Comparison of ENCODE assay signal across 18 mouse cellular contexts in genomic region chr8:100206557-100207349, GRCm38 (mm10).
A peak's percentile ranks its signal among the peaks of the same experiment; 100 is the strongest.
DNase-seq lines count a peak whose midpoint lies in the region; ATAC-seq and TF ChIP-seq lines count a peak whose summit lies in the region.
"Had no signal": no experiment of that assay in that cellular context is flagged by ENCODE, and none has a peak within 500 bp of the region (broad histone marks: within the 10 kb centered on the region; RNA-seq: fewer than 3 reads in every experiment).

No protein-coding gene starts in this region.

- no peak overlapping the region for H3K9ac ChIP-seq in midbrain, embryonic 15.5 days
- no peak overlapping the region for H3K9ac ChIP-seq in midbrain, embryonic 11.5 days (ENCODE audit: low read length)
- H3K9ac ChIP-seq in forebrain, postnatal 0 days, result no peak overlapping the region
- no peak overlapping the region for H3K9ac ChIP-seq in hindbrain, postnatal 0 days (replicated peaks; ENCODE audit: low read length)
- H3K9ac ChIP-seq: embryonic facial prominence, embryonic 13.5 days; intestine, embryonic 15.5 days; liver, embryonic 14.5 days had no signal

- H3K4me1 ChIP-seq in midbrain, embryonic 15.5 days, result no peaks in the 10 kb centered on the region
- no peaks in the 10 kb centered on the region for H3K4me1 ChIP-seq in midbrain, embryonic 11.5 days (ENCODE audit: control insufficient read depth, insufficient read depth, low read length)
- no peaks in the 10 kb centered on the region for H3K4me1 ChIP-seq in forebrain, postnatal 0 days (ENCODE audit: insufficient read depth)
- H3K4me1 ChIP-seq in hindbrain, postnatal 0 days (ENCODE audit: insufficient read depth, low read length), result no peaks in the 10 kb centered on the region
- H3K4me1 ChIP-seq: embryonic facial prominence, embryonic 13.5 days; heart, embryonic 10.5 days; intestine, embryonic 15.5 days had no signal

- no peak overlapping the region for H3K27ac ChIP-seq in midbrain, embryonic 15.5 days
- no peak overlapping the region for H3K27ac ChIP-seq in midbrain, embryonic 11.5 days (ENCODE audit: low read depth, low read length)
- H3K27ac ChIP-seq in forebrain, postnatal 0 days (ENCODE audit: low read depth, low read length), result peak overlapping the region; percentile 36; the same call in 1 of the 2 replicates
- no peak overlapping the region for H3K27ac ChIP-seq in hindbrain, postnatal 0 days
- H3K27ac ChIP-seq: embryonic facial prominence, embryonic 13.5 days; heart, embryonic 10.5 days; intestine, embryonic 15.5 days; kidney, postnatal 0 days; liver, embryonic 14.5 days had no signal

- 24% methylated on average over 2 of the region's 2 CpGs for WGBS in midbrain, embryonic 15.5 days
- 61% methylated on average over 2 of the region's 2 CpGs for WGBS in midbrain, embryonic 11.5 days
- 19% methylated on average over 2 of the region's 2 CpGs for WGBS in forebrain, postnatal 0 days
- 26% methylated on average over 2 of the region's 2 CpGs for WGBS in hindbrain, postnatal 0 days

- no peak for TF ChIP-seq CTCF in forebrain, postnatal 0 days (IDR thresholded peaks at IDR 0.05; ENCODE audit: low read depth)
- no peak for TF ChIP-seq CTCF in hindbrain, postnatal 0 days (IDR thresholded peaks at IDR 0.05; ENCODE audit: low read depth)

- DNase-seq in cerebellum, postnatal 25 days, result peak; percentile 6 to 7
- no peak for DNase-seq in cerebellum, adult 18-20 months
- DNase-seq in midbrain, embryonic 11.5 days (ENCODE audit: low spot score, missing footprints), result no peak
- DNase-seq in forebrain, postnatal 0 days, result peak; percentile 60
- DNase-seq in hindbrain, postnatal 0 days (ENCODE audit: low spot score), result peak; percentile 78
- no peak for DNase-seq in spleen, postnatal 10 days (ENCODE audit: low spot score in 2 of 2)
- DNase-seq in thymus, postnatal 25 days, result no peak
- DNase-seq: gastrocnemius, postnatal 14 days; heart, postnatal 14 days; lung, postnatal 14 days; thymus, adult 2 months had no signal

- no peaks in the 10 kb centered on the region for H3K36me3 ChIP-seq in midbrain, embryonic 15.5 days (replicated peaks)
- no peaks in the 10 kb centered on the region for H3K36me3 ChIP-seq in midbrain, embryonic 11.5 days (ENCODE audit: control insufficient read depth, insufficient read depth, low read length)
- no peaks in the 10 kb centered on the region for H3K36me3 ChIP-seq in forebrain, postnatal 0 days (ENCODE audit: insufficient read depth)
- no peaks in the 10 kb centered on the region for H3K36me3 ChIP-seq in hindbrain, postnatal 0 days (ENCODE audit: insufficient read depth, low read length)
- H3K36me3 ChIP-seq: embryonic facial prominence, embryonic 13.5 days; heart, embryonic 10.5 days; intestine, embryonic 15.5 days had no signal

- H3K4me2 ChIP-seq in midbrain, embryonic 15.5 days, result no peak overlapping the region
- no peak overlapping the region for H3K4me2 ChIP-seq in midbrain, embryonic 11.5 days
- no peak overlapping the region for H3K4me2 ChIP-seq in forebrain, postnatal 0 days (ENCODE audit: low read depth)
- no peak overlapping the region for H3K4me2 ChIP-seq in hindbrain, postnatal 0 days (ENCODE audit: low read depth, low read length)
- H3K4me2 ChIP-seq: embryonic facial prominence, embryonic 13.5 days; intestine, embryonic 15.5 days had no signal

- H3K9me3 ChIP-seq in midbrain, embryonic 15.5 days, result no peaks in the 10 kb centered on the region
- no peaks in the 10 kb centered on the region for H3K9me3 ChIP-seq in midbrain, embryonic 11.5 days (ENCODE audit: control insufficient read depth, low read length)
- no peaks in the 10 kb centered on the region for H3K9me3 ChIP-seq in forebrain, postnatal 0 days (ENCODE audit: low read length)
- no peaks in the 10 kb centered on the region for H3K9me3 ChIP-seq in hindbrain, postnatal 0 days (ENCODE audit: low read length)
- H3K9me3 ChIP-seq: embryonic facial prominence, embryonic 13.5 days; heart, embryonic 10.5 days; intestine, embryonic 15.5 days had no signal

- ATAC-seq in midbrain, embryonic 15.5 days (replicated peaks), result peak; percentile 84
- ATAC-seq in midbrain, embryonic 11.5 days (ENCODE audit: low FRiP score), result no peak
- peak; percentile 70 for ATAC-seq in forebrain, postnatal 0 days
- peak; percentile 71 for ATAC-seq in hindbrain, postnatal 0 days
- ATAC-seq: activated CD4-positive, CD25-positive, alpha-beta regulatory T cell, adult 4 months; intestine, embryonic 15.5 days had no signal

- H3K27me3 ChIP-seq in midbrain, embryonic 15.5 days (replicated peaks), result no peaks in the 10 kb centered on the region
- no peaks in the 10 kb centered on the region for H3K27me3 ChIP-seq in midbrain, embryonic 11.5 days (ENCODE audit: control insufficient read depth, insufficient read depth, low read length)
- no peaks in the 10 kb centered on the region for H3K27me3 ChIP-seq in forebrain, postnatal 0 days (ENCODE audit: insufficient read depth, low read length)
- H3K27me3 ChIP-seq in hindbrain, postnatal 0 days (ENCODE audit: insufficient read depth, low read length), result no peaks in the 10 kb centered on the region
- H3K27me3 ChIP-seq: embryonic facial prominence, embryonic 13.5 days; intestine, embryonic 15.5 days had no signal

- H3K4me3 ChIP-seq in midbrain, embryonic 15.5 days, result no peak overlapping the region
- no peak overlapping the region for H3K4me3 ChIP-seq in midbrain, embryonic 11.5 days (ENCODE audit: low read depth, low read length)
- H3K4me3 ChIP-seq in forebrain, postnatal 0 days (ENCODE audit: low read depth, low read length), result no peak overlapping the region
- H3K4me3 ChIP-seq in hindbrain, postnatal 0 days (ENCODE audit: low read length), result no peak overlapping the region
- H3K4me3 ChIP-seq: embryonic facial prominence, embryonic 13.5 days; heart, embryonic 10.5 days; intestine, embryonic 15.5 days had no signal

Comparison
In these comparisons a context has a peak if more than half of its experiments do, and no peak if none do; other contexts are left out.
1. DNase-seq: peak in cerebellum, postnatal 25 days (2 of 2), forebrain, postnatal 0 days (single experiment) and hindbrain, postnatal 0 days (single experiment); none in cerebellum, adult 18-20 months (0 of 2), midbrain, embryonic 11.5 days (single experiment), spleen, postnatal 10 days (0 of 2) and thymus, postnatal 25 days (single experiment).